Mouse (Mus musculus) kidney, embryonic 16.5 days (tissue): Measurements from ENCODE around the gene Prkar1b. TPM values are rescaled to one million over a fixed set of nuclear protein-coding genes. Genes with fewer than 3 reads are reported as not detected.

Source experiments
- ATAC-seq: fragments of 200-750 bp; cut with Nextera tagmentation; 2 replicates; pipeline ENCODE4 v1.8.0; 2017; ENCODE audit warnings: moderate TSS enrichment; ENCODE audit not compliant: low FRiP score, low TSS enrichment
- H3K27ac ChIP-seq: fragments of 300-500 bp; sonication (generic); 2 replicates; pipeline ENCODE4 v1.5.1; 2014; ENCODE audit warnings: low read length
- H3K27me3 ChIP-seq: fragments of 300-500 bp; sonication (generic); 2 replicates; pipeline ENCODE4 v1.6.1; 2014; ENCODE audit warnings: low read length, control low read depth, mixed read lengths; ENCODE audit not compliant: insufficient read depth
- H3K36me3 ChIP-seq: fragments of 300-500 bp; sonication (generic); 2 replicates; pipeline ENCODE4 v1.6.1; 2014; ENCODE audit warnings: low read length, control low read depth, mixed read lengths; ENCODE audit not compliant: insufficient read depth
- H3K4me1 ChIP-seq: fragments of 300-500 bp; sonication (generic); 2 replicates; pipeline ENCODE4 v1.6.1; 2014; ENCODE audit warnings: low read length, control low read depth, mixed read lengths; ENCODE audit not compliant: insufficient read depth
- H3K4me2 ChIP-seq: fragments of 300-500 bp; sonication (generic); replicated peaks from 2 replicates; pipeline ENCODE4 v1.6.1; 2014; ENCODE audit warnings: low read depth, low read length
- H3K4me3 ChIP-seq: fragments of 300-500 bp; sonication (generic); 2 replicates; pipeline ENCODE4 v1.5.1; 2014; ENCODE audit warnings: mild to moderate bottlenecking, low read length
- H3K9ac ChIP-seq: fragments of 300-500 bp; sonication (generic); replicated peaks from 2 replicates; pipeline ENCODE4 v1.6.1; 2014; ENCODE audit warnings: low read length
- H3K9me3 ChIP-seq: fragments of 300-500 bp; sonication (generic); 2 replicates; pipeline ENCODE4 v1.6.1; 2016; ENCODE audit warnings: low read length, control low read depth
- WGBS: fragments of 180-500 bp; shearing (Covaris S2); extraction: QIAGEN DNeasy Blood & Tissue Kit; methylation state at CpG from one replicate; pipeline ENCODE4 v1.1.7; 2014; 5-methylcytosine and 5-hydroxymethylcytosine counted together
- polyA plus RNA-seq: library from polyadenylated mRNA; unstranded; fragments of >200 nt; fragmentation: Nextera tagmentation; extraction: Ambion mirVana; gene quantifications from 2 replicates; pipeline ENCODE4 v1.2.1, GENCODE M21; 2015

Gene Prkar1b
- polyA plus RNA-seq, 1 experiment from 2014 or later, result 24.6 TPM

GRCm38 (mm10) chr5:139174556-139175547 lies 25.1 kb upstream of the Prkar1b start:
- H3K27me3 ChIP-seq, result no peaks in the 10 kb centered on the region
- peak overlapping the region; percentile 88 for H3K27ac ChIP-seq
- no peak overlapping the region for H3K4me2 ChIP-seq
- peak overlapping the region; percentile 61; the same call in 1 of the 2 replicates for H3K9ac ChIP-seq
- ATAC-seq, result peak; percentile 62
- no peaks in the 10 kb centered on the region for H3K9me3 ChIP-seq
- no peak overlapping the region for H3K4me3 ChIP-seq
- 9% methylated on average over 10 of the region's 10 CpGs for WGBS
- H3K36me3 ChIP-seq, result peaks cover 35% of the 10 kb centered on the region
- peaks cover 17% of the 10 kb centered on the region for H3K4me1 ChIP-seq

- peaks cover 35% of the 10 kb centered on the region for H3K36me3 ChIP-seq
Measured at GRCm38 (mm10) chr5:139174141-139174540, 24.3 kb upstream of the Prkar1b start.

DNA sequence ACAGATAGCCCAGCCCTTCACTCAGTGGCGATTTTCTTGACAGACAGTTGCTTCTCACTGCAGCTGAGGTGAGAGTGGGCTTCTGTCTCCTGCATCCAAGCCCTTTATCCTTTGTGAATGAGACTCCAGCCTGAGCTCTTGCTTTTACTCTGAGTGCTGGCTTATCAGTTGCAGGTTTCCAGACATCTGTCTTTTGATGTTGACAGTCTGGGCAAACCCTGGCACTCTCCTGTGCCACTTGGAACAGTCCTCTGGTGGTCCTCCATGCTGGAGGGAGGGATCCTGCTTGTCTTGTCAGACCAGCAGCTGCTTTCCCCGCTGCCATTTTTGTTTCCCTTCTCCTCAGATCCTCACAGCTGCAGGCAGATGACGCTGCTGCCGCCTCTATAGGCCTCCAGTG lies 22.1 kb upstream of the Prkar1b start:
- H3K4me1 ChIP-seq, result peaks cover 17% of the 10 kb centered on the region
- 90% methylated on average over 4 of the region's 4 CpGs for WGBS
- no peaks in the 10 kb centered on the region for H3K27me3 ChIP-seq
- peaks cover 47% of the 10 kb centered on the region for H3K36me3 ChIP-seq
- H3K9ac ChIP-seq, result no peak overlapping the region
- no peak overlapping the region for H3K27ac ChIP-seq
- no peak for ATAC-seq
- no peaks in the 10 kb centered on the region for H3K9me3 ChIP-seq
- no peak overlapping the region for H3K4me3 ChIP-seq
- H3K4me2 ChIP-seq, result no peak overlapping the region

More at GRCm38 (mm10) chr5:139174141-139174540, 24.3 kb upstream of the Prkar1b start:
- H3K9me3 ChIP-seq, result no peaks in the 10 kb centered on the region
- peak overlapping the region; percentile 88 for H3K27ac ChIP-seq
- H3K9ac ChIP-seq, result peak overlapping the region; percentile 61
- peaks cover 17% of the 10 kb centered on the region for H3K4me1 ChIP-seq
- peak; percentile 66 for ATAC-seq
- H3K4me3 ChIP-seq, result no peak overlapping the region
- WGBS, result 16% methylated on average over 10 of the region's 10 CpGs
- no peaks in the 10 kb centered on the region for H3K27me3 ChIP-seq
- H3K4me2 ChIP-seq, result no peak overlapping the region; the same call in 1 of the 2 replicates

DNA sequence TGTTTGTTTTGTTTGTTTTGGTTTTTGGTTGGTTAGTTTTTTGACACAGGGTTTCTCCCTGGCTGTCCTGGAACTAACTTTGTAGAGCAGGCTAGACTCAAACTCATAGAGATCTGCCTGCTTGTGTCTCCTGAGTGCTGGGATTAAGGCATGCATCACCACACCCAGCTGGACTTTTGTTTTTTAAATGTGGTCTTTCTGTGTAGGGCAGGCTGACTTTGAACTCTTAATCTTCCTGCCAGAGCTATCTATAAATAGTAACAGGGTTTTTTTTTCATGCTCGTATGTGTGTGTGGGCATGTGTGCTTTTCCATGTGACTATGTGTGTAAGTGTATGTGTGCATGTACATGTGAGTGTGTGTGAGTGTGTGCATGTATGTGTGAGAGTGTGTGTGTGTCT lies 17.7 kb upstream of the Prkar1b start:
- H3K27ac ChIP-seq, result no peak overlapping the region
- H3K27me3 ChIP-seq, result no peaks in the 10 kb centered on the region
- no peaks in the 10 kb centered on the region for H3K4me1 ChIP-seq
- no peak for ATAC-seq
- WGBS, result 77% methylated on average over 1 of the region's 1 CpGs
- no peaks in the 10 kb centered on the region for H3K9me3 ChIP-seq
- H3K4me2 ChIP-seq, result no peak overlapping the region
- no peak overlapping the region for H3K4me3 ChIP-seq
- no peak overlapping the region for H3K9ac ChIP-seq
- peaks cover 56% of the 10 kb centered on the region for H3K36me3 ChIP-seq

- Histone ChIP-seq H3K4me3 (no peak overlapping the region), H3K9ac (no peak overlapping the region), H3K27ac (no peak overlapping the region), H3K4me1 (no peaks in the 10 kb centered on the region), H3K9me3 (no peaks in the 10 kb centered on the region), H3K4me2 (no peak overlapping the region), H3K36me3 (peaks cover 51% of the 10 kb centered on the region), H3K27me3 (no peaks in the 10 kb centered on the region)
- ATAC-seq, result 0 out of 2 replicates have a peak, but pooled peaks have one; percentile 31
- WGBS, result 75% methylated on average over 6 of the region's 6 CpGs
Measured at GRCm38 (mm10) chr5:139166781-139167361, 17.1 kb upstream of the Prkar1b start.

DNA sequence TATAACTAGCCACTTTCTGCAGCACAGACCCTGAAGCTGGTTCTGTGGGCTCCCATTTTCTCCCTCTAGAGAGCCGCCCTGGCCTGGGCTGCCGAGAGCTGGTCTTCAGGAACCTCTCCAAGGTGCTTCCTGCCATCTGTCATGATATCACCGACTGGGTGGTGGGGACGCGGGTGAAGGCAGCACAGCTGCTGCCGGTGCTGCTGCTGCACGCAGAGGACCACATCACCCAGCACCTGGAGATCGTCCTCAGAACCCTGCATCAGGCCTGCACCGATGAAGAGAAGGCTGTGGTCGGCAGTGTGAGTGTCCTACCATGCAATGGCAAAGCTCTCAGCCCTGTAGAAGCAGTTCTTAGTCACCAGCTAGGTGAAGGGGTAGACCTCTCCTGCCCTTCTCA lies 11.8 kb upstream of the Prkar1b start:
- H3K4me3 ChIP-seq, result no peak overlapping the region
- no peak overlapping the region for H3K4me2 ChIP-seq
- no peaks in the 10 kb centered on the region for H3K9me3 ChIP-seq
- no peak overlapping the region for H3K9ac ChIP-seq
- H3K4me1 ChIP-seq, result no peaks in the 10 kb centered on the region
- WGBS, result 81% methylated on average over 10 of the region's 10 CpGs
- no peak overlapping the region for H3K27ac ChIP-seq
- no peaks in the 10 kb centered on the region for H3K27me3 ChIP-seq
- H3K36me3 ChIP-seq, result peaks cover 26% of the 10 kb centered on the region
- ATAC-seq, result no peak

DNA sequence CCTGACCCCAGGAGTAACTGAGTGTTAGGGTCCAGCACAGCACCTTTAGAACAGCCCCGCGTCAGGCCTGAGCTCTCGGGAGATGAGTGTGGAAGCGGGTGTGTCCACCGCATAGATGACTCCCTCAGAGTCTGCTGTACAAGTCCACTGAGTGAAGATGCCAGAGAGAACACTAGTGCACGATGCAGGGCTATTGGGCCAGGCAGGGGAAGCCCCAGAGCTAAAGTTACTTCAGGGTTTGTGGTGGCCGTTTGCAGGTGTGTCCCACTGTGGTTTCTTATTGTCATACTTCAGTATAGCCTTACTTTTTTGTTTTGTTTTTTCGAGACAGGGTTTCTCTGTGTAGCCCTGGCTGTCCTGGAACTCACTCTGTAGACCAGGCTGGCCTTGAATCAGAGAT lies 11.1 kb upstream of the Prkar1b start:
- ATAC-seq, result no peak
- no peaks in the 10 kb centered on the region for H3K9me3 ChIP-seq
- no peak overlapping the region for H3K9ac ChIP-seq
- no peak overlapping the region for H3K4me2 ChIP-seq
- peaks cover 29% of the 10 kb centered on the region for H3K36me3 ChIP-seq
- no peak overlapping the region for H3K4me3 ChIP-seq
- no peaks in the 10 kb centered on the region for H3K4me1 ChIP-seq
- H3K27ac ChIP-seq, result no peak overlapping the region
- H3K27me3 ChIP-seq, result no peaks in the 10 kb centered on the region
- 86% methylated on average over 8 of the region's 8 CpGs for WGBS

GRCm38 (mm10) chr5:139150603-139151031 lies 816 bp upstream of the Prkar1b start:
- Histone ChIP-seq H3K4me1 (peaks cover 17% of the 10 kb centered on the region), H3K27ac (peak overlapping the region; percentile 48), H3K4me2 (peak overlapping the region; percentile 90), H3K9me3 (no peaks in the 10 kb centered on the region), H3K4me3 (peak overlapping the region; percentile 91), H3K27me3 (no peaks in the 10 kb centered on the region), H3K36me3 (peaks cover 31% of the 10 kb centered on the region), H3K9ac (peak overlapping the region; percentile 85)
- ATAC-seq, result peak; percentile 11
- WGBS, result 0% methylated on average over 38 of the region's 45 CpGs

GRCm38 (mm10) chr5:139149006-139149672 lies 662 bp downstream of the Prkar1b start:
- peak; percentile 83 for ATAC-seq
- Histone ChIP-seq H3K27ac (peak overlapping the region; percentile 65), H3K27me3 (no peaks in the 10 kb centered on the region), H3K4me1 (peaks cover 17% of the 10 kb centered on the region), H3K9me3 (no peaks in the 10 kb centered on the region), H3K4me3 (peak overlapping the region; percentile 91), H3K36me3 (peaks cover 18% of the 10 kb centered on the region), H3K4me2 (peak overlapping the region; percentile 57), H3K9ac (peak overlapping the region; percentile 57)
- 16% methylated on average over 11 of the region's 11 CpGs for WGBS
